Mouse (Mus musculus) spleen, adult 2 months (tissue): ENCODE results near the gene Tubd1.

Experiments used
- CTCF ChIP-seq: fragments of 200-500 bp; IDR thresholded peaks from 2 replicates; pipeline ENCODE4 v1.5.1; 2011; ENCODE audit warnings: mild to moderate bottlenecking, inconsistent platforms; ENCODE audit not compliant: insufficient read depth, insufficient read length, insufficient replicate concordance; ENCODE audit errors: extremely low read depth
- POLR2A ChIP-seq: fragments of 200-500 bp; IDR thresholded peaks from 2 replicates; pipeline ENCODE4 v1.6.1; 2011; ENCODE audit warnings: low read depth, low read length, inconsistent platforms

DNA sequence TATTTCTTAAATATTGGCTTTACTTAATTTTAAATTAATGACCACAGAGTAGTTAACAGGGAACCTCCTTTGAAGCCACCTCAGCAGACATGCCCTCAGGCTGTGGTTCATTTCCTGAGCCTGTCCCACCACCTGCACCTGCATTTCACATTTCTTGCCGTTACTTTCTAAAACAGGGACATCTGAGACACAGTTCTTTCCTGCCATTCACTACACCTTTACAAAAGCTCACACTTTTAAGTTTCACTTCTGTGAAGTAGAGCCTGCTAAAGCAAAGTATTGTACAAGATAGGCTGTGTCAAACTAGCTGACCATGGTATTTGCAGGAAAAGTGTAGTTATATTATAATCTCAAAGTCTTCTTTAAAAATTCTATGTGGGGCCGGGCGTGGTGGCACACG is 6.0 kb upstream of the Tubd1 start:
- TF ChIP-seq CTCF (no peak), POLR2A (no peak)
